Mouse (Mus musculus) midbrain, embryonic 10.5 days (tissue): ENCODE data around the gene Wnt2b. TPM values are rescaled to one million over a fixed set of nuclear protein-coding genes. Genes with fewer than 3 reads are reported as not detected.

ENCODE experiments used
- DNase-seq: peaks from one replicate; pipeline ENCODE4 v3.0.0-alpha.2; 2017; ENCODE audit warnings: low spot score
- H3K27ac ChIP-seq: fragments of 300-500 bp; sonication (generic); replicated peaks from 2 replicates; pipeline ENCODE4 v1.5.1; 2016; ENCODE audit warnings: mild to moderate bottlenecking
- H3K27me3 ChIP-seq: fragments of 300-500 bp; sonication (generic); 2 replicates; pipeline ENCODE4 v1.6.1; 2016; ENCODE audit warnings: low read depth, mild to moderate bottlenecking; ENCODE audit not compliant: poor library complexity, severe bottlenecking
- H3K36me3 ChIP-seq: fragments of 300-500 bp; sonication (generic); 2 replicates; pipeline ENCODE4 v1.6.1; 2016; ENCODE audit warnings: mild to moderate bottlenecking, moderate library complexity
- H3K4me1 ChIP-seq: fragments of 300-500 bp; sonication (generic); 2 replicates; pipeline ENCODE4 v1.6.1; 2016
- H3K4me3 ChIP-seq: fragments of 300-500 bp; sonication (generic); 2 replicates; pipeline ENCODE4 v1.5.1; 2016; ENCODE audit warnings: mild to moderate bottlenecking, moderate library complexity
- H3K9me3 ChIP-seq: fragments of 300-500 bp; sonication (generic); replicated peaks from 2 replicates; pipeline ENCODE4 v1.6.1; 2016; ENCODE audit warnings: mild to moderate bottlenecking
- WGBS: fragments of 180-500 bp; shearing (Covaris S2); methylation state at CpG from one replicate; pipeline ENCODE4 v1.1.7; 2016; 5-methylcytosine and 5-hydroxymethylcytosine counted together
- polyA plus RNA-seq: library from polyadenylated mRNA; unstranded; fragments of >200 nt; fragmentation: Nextera tagmentation; extraction: Ambion mirVana; gene quantifications from 2 replicates; pipeline ENCODE4 v1.2.1, GENCODE M21; 2016

Gene Wnt2b
- polyA plus RNA-seq, 1 experiment from 2014 or later, result 1.3 TPM

GRCm38 (mm10) chr3:104960026-104961000 is 1.4 kb downstream of the Wnt2b start:
- 5% methylated on average over 19 of the region's 19 CpGs for WGBS
- H3K4me3 ChIP-seq, result peak overlapping the region; percentile 59
- DNase-seq, result peak; percentile 24
- peaks cover 78% of the 10 kb centered on the region for H3K27me3 ChIP-seq
- H3K4me1 ChIP-seq, result peaks cover 50% of the 10 kb centered on the region
- peaks cover 7% of the 10 kb centered on the region; the same call in 1 of the 2 replicates for H3K36me3 ChIP-seq
- H3K27ac ChIP-seq, result no peak overlapping the region
- H3K9me3 ChIP-seq, result no peaks in the 10 kb centered on the region

GRCm38 (mm10) chr3:104956131-104956581 is 5.6 kb downstream of the Wnt2b start:
- WGBS, result 73% methylated on average over 6 of the region's 6 CpGs
- H3K4me3 ChIP-seq, result no peak overlapping the region
- H3K27ac ChIP-seq, result no peak overlapping the region
- DNase-seq, result no peak
- H3K4me1 ChIP-seq, result peaks cover 18% of the 10 kb centered on the region
- peaks cover 36% of the 10 kb centered on the region for H3K27me3 ChIP-seq
- peaks cover 43% of the 10 kb centered on the region for H3K36me3 ChIP-seq
- H3K9me3 ChIP-seq, result no peaks in the 10 kb centered on the region

- H3K4me1 ChIP-seq, result peaks cover 3% of the 10 kb centered on the region; the same call in 1 of the 2 replicates
- H3K4me3 ChIP-seq, result no peak overlapping the region
- no peaks in the 10 kb centered on the region for H3K9me3 ChIP-seq
- H3K27me3 ChIP-seq, result peaks cover 20% of the 10 kb centered on the region
- 97% methylated on average over 15 of the region's 15 CpGs for WGBS
- no peak for DNase-seq
- peaks cover 58% of the 10 kb centered on the region for H3K36me3 ChIP-seq
- H3K27ac ChIP-seq, result no peak overlapping the region
Measured at GRCm38 (mm10) chr3:104954551-104954950, 7.2 kb downstream of the Wnt2b start.

GRCm38 (mm10) chr3:104954137-104954536 is 7.6 kb downstream of the Wnt2b start:
- Histone ChIP-seq H3K36me3 (peaks cover 58% of the 10 kb centered on the region), H3K4me3 (no peak overlapping the region), H3K9me3 (no peaks in the 10 kb centered on the region), H3K27me3 (peaks cover 16% of the 10 kb centered on the region), H3K4me1 (peaks cover 3% of the 10 kb centered on the region; the same call in 1 of the 2 replicates), H3K27ac (no peak overlapping the region)
- WGBS, result 92% methylated on average over 3 of the region's 3 CpGs
- no peak for DNase-seq

GRCm38 (mm10) chr3:104952891-104953670 is 8.6 kb downstream of the Wnt2b start:
- Histone ChIP-seq H3K27ac (no peak overlapping the region), H3K36me3 (peaks cover 67% of the 10 kb centered on the region), H3K4me3 (no peak overlapping the region), H3K27me3 (peaks cover 5% of the 10 kb centered on the region; the same call in 1 of the 2 replicates), H3K4me1 (peaks cover 3% of the 10 kb centered on the region; the same call in 1 of the 2 replicates), H3K9me3 (no peaks in the 10 kb centered on the region)
- peak; percentile 8 for DNase-seq
- WGBS, result 93% methylated on average over 22 of the region's 23 CpGs

DNA sequence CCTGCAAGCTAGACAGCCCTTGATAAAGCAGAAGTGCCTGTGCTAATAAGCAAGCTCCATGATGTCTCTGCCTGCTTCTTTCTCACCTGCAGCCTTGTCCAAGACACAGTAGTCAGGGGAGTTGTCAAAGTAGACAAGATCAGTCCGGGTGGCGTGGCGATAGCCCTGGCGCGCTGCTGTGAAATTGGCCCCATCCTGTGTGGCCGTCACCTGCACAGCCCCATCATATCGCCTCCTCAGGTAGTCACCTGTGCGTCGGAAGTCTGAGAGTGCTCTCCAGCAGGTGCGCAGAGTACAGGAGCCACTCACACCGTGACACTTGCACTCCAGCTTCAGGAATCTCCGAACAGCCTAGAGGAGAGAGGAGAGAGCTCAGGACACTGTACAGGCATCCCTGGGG is 10.8 kb downstream of the Wnt2b start:
- Histone ChIP-seq H3K27me3 (no peaks in the 10 kb centered on the region), H3K4me3 (no peak overlapping the region), H3K4me1 (no peaks in the 10 kb centered on the region), H3K27ac (no peak overlapping the region), H3K9me3 (no peaks in the 10 kb centered on the region), H3K36me3 (peaks cover 85% of the 10 kb centered on the region)
- DNase-seq, result no peak
- WGBS, result 94% methylated on average over 12 of the region's 12 CpGs

DNA sequence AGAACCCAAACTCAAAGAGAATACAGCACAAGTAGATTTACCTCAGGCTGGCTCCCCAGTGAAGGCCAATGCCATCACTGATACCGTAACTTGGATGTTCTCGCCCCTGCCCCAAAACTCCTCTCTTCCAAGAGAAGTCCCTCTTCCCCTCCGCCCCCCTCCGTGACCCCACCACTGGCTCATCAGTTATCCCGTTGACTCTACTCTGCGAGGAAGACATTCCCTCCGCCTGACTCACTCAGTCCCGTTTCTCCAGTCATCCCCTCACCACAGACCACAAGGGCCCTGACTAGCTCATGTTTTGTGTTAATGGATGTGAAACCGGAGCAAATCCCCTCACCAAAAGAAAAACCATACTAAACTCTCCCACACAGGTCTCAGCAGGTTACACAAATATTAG is 16.8 kb downstream of the Wnt2b start:
- WGBS, result 82% methylated on average over 9 of the region's 9 CpGs
- H3K27ac ChIP-seq, result no peak overlapping the region
- H3K9me3 ChIP-seq, result no peaks in the 10 kb centered on the region
- H3K4me1 ChIP-seq, result peaks cover 28% of the 10 kb centered on the region
- 0 out of 2 replicates have a peak, but pooled peaks cover 3% of the 10 kb centered on the region for H3K27me3 ChIP-seq
- DNase-seq, result no peak
- peaks cover 67% of the 10 kb centered on the region for H3K36me3 ChIP-seq
- H3K4me3 ChIP-seq, result no peak overlapping the region

DNA sequence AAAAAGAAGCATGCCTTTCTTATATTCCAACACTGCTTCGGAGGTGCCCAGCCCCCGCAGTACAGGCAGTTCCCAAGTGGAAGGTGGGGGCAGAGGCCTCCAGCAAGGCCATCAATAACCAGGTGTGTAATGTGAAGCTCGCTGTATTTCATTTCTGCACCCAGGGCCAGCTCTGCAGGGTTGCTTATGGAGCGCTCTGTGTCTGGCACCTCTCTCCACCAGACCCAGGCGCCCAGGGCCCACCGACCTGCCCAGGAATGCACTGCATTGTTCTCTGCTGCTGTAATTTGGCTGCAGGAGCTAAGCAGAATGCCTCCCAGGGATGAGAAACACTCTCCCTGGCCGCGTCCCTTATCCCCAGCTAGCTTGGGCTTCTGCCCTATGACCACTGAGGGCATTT is 18.4 kb downstream of the Wnt2b start:
- Histone ChIP-seq H3K4me3 (no peak overlapping the region), H3K9me3 (no peaks in the 10 kb centered on the region), H3K27ac (peak overlapping the region; percentile 55), H3K36me3 (peaks cover 68% of the 10 kb centered on the region), H3K4me1 (peaks cover 35% of the 10 kb centered on the region), H3K27me3 (0 out of 2 replicates have a peak, but pooled peaks cover 4% of the 10 kb centered on the region)
- WGBS, result 30% methylated on average over 8 of the region's 8 CpGs
- no peak for DNase-seq

DNA sequence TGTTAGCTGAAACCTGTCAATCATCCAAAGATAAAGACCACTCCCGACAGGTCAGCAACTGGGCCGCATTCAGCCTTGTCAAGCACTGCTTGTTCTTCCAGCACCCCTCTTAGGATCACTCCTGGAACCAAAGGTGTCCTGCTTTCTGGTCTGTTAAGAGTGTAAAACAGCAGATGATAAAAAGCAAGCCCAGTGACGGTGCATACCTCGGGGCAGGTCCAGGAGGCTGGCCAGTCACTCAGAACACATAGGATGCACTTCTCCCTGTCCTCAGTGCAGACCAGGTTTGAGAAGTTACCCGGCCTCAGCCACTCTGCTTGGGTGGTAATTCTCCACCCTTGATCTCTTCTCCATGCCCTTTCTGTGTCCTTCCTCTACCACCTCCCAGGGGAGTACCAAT is 19.0 kb downstream of the Wnt2b start:
- no peaks in the 10 kb centered on the region for H3K9me3 ChIP-seq
- WGBS, result 54% methylated on average over 5 of the region's 5 CpGs
- peaks cover 42% of the 10 kb centered on the region for H3K4me1 ChIP-seq
- H3K4me3 ChIP-seq, result no peak overlapping the region
- H3K27ac ChIP-seq, result 0 out of 2 replicates have a peak overlapping the region, but pooled peaks have one; percentile 23
- H3K36me3 ChIP-seq, result peaks cover 63% of the 10 kb centered on the region
- H3K27me3 ChIP-seq, result 0 out of 2 replicates have a peak, but pooled peaks cover 4% of the 10 kb centered on the region
- DNase-seq, result no peak

DNA sequence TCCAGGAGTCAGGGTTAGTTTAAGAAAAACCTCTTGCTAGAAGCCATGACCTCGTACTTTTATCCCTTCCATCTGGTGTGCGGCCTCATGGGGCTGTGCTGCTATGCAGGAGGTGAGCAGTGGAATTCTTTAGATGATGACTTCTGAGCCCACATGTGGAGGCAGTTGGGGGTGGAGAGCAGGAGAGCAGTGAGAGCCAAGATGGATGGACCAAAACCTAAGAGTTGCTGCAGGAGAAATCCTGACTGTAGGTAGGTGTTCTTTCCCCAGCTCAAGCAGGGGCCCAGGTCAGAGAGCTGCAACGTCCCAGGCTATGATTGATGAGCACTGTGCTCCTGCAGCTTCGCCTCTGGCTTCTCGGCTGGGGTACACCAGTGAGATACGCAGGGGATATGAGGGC is 21.0 kb downstream of the Wnt2b start:
- H3K27me3 ChIP-seq, result 0 out of 2 replicates have a peak, but pooled peaks cover 4% of the 10 kb centered on the region
- H3K4me1 ChIP-seq, result peaks cover 61% of the 10 kb centered on the region
- H3K36me3 ChIP-seq, result peaks cover 43% of the 10 kb centered on the region
- no peak overlapping the region for H3K4me3 ChIP-seq
- 70% methylated on average over 6 of the region's 6 CpGs for WGBS
- no peaks in the 10 kb centered on the region for H3K9me3 ChIP-seq
- DNase-seq, result no peak
- H3K27ac ChIP-seq, result no peak overlapping the region

DNA sequence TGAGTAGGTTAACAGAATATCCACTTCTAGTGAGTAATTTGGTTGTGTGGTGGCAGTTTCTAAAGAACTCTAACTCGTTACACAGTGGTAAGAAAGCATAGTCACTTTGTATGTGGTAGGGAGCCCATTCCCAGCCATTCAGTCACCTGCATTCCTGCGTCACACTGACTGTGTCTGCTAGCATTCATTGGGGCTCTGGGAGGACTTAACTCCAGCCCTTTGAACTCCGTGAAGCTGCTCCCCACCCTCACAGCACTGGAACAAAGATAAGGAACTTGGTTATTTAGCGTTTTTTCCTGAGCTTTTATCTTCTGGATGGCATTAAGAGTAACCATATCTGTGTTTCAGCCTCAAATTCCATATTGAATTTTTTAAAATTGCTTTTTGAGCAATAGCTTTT is 23.4 kb downstream of the Wnt2b start:
- H3K27ac ChIP-seq, result 0 out of 2 replicates have a peak overlapping the region, but pooled peaks have one; percentile 23
- no peaks in the 10 kb centered on the region for H3K9me3 ChIP-seq
- DNase-seq, result no peak
- peaks cover 59% of the 10 kb centered on the region for H3K4me1 ChIP-seq
- peaks cover 11% of the 10 kb centered on the region; the same call in 1 of the 2 replicates for H3K27me3 ChIP-seq
- H3K36me3 ChIP-seq, result peaks cover 34% of the 10 kb centered on the region
- no peak overlapping the region for H3K4me3 ChIP-seq
- WGBS, result 15% methylated on average over 4 of the region's 4 CpGs

GRCm38 (mm10) chr3:104937728-104938305 is 23.9 kb downstream of the Wnt2b start:
- H3K36me3 ChIP-seq, result peaks cover 31% of the 10 kb centered on the region
- H3K27me3 ChIP-seq, result peaks cover 11% of the 10 kb centered on the region; the same call in 1 of the 2 replicates
- peaks cover 54% of the 10 kb centered on the region for H3K4me1 ChIP-seq
- no peak overlapping the region for H3K27ac ChIP-seq
- H3K9me3 ChIP-seq, result no peaks in the 10 kb centered on the region
- no peak for DNase-seq
- WGBS, result 87% methylated on average over 2 of the region's 2 CpGs
- H3K4me3 ChIP-seq, result no peak overlapping the region
